Mouse (Mus musculus): ENCODE results near the gene Dgki. TPM values are rescaled to one million over a fixed set of nuclear protein-coding genes. Genes with fewer than 3 reads are reported as not detected.

Gene Dgki
- polyA plus RNA-seq, 1 experiment from 2014 or later = 2.8 TPM

DNA sequence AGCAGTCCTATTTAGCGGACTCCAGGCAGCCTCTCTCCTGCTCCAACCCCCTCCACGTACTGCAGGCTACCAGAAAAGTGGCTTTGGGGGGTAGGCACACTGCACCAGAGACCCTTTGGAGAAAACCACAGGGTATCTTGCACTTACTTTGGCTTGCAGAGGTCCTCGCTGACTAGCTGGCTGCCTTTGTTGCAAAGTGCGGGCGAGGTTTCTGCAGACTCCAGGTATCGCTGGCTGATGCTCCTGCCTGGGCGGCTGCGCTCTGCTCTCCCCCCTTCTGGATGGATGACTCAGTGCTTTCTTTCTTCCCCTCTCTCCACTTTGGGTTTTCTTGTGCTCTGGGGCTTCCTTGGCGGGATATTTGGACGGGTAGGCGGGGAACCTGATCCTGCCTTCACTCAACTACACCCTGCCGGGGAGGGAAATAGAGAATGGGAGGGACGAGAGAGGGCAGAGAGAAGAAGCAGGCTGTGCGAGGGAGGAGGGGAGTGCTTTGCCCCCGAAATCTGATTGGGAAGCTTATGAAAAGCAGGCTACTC is 490.2 kb downstream of the Dgki start, which contains the start of gene Ptn:
TSS of gene Ptn (minus strand) at position 474 of the 539 bp plus-strand sequence.
- peaks cover 8% of the 10 kb centered on the region; the same call in 1 of the 2 replicates for H3K4me1 ChIP-seq (ENCODE audit: control insufficient read depth, insufficient read depth, low read length)
- H3K4me2 ChIP-seq (ENCODE audit: low read depth) = peak within 1 kb of the TSS; percentile 70
- peak; percentile 74 for DNase-seq (ENCODE audit: low spot score)
- H3K9me3 ChIP-seq (ENCODE audit: control insufficient read depth, low read length) = no peaks in the 10 kb centered on the region
- H3K27me3 ChIP-seq (ENCODE audit: control insufficient read depth, insufficient read depth, low read length) = no peaks in the 10 kb centered on the region
- H3K27ac ChIP-seq (ENCODE audit: low read depth, low read length) = peak within 1 kb of the TSS; percentile 77
- peak within 1 kb of the TSS; percentile 67 for H3K9ac ChIP-seq (ENCODE audit: low read length)
- WGBS = 0% methylated on average over 15 of the region's 15 CpGs
- H3K4me3 ChIP-seq (ENCODE audit: low read depth, low read length) = peak within 1 kb of the TSS; percentile 67
- no peaks in the 10 kb centered on the region for H3K36me3 ChIP-seq (ENCODE audit: control insufficient read depth, insufficient read depth, low read length)
- peak; percentile 63 for ATAC-seq (ENCODE audit: insufficient read depth, low FRiP score, low TSS enrichment)

GRCm38 (mm10) chr6:36809311-36809726 is 490.7 kb downstream of the Dgki start:
- peak; percentile 40 for DNase-seq (ENCODE audit: low spot score)
- Histone ChIP-seq H3K9ac (ENCODE audit: low read length) (peak overlapping the region; percentile 67), H3K27ac (ENCODE audit: low read depth, low read length) (peak overlapping the region; percentile 77), H3K36me3 (ENCODE audit: control insufficient read depth, insufficient read depth, low read length) (peaks cover 2% of the 10 kb centered on the region), H3K4me2 (ENCODE audit: low read depth) (peak overlapping the region; percentile 70), H3K9me3 (ENCODE audit: control insufficient read depth, low read length) (no peaks in the 10 kb centered on the region), H3K4me3 (ENCODE audit: low read depth, low read length) (peak overlapping the region; percentile 67), H3K27me3 (ENCODE audit: control insufficient read depth, insufficient read depth, low read length) (no peaks in the 10 kb centered on the region), H3K4me1 (ENCODE audit: control insufficient read depth, insufficient read depth, low read length) (peaks cover 8% of the 10 kb centered on the region; the same call in 1 of the 2 replicates)
- WGBS = 4% methylated on average over 7 of the region's 7 CpGs
- peak; percentile 32 for ATAC-seq (ENCODE audit: insufficient read depth, low FRiP score, low TSS enrichment)

DNA sequence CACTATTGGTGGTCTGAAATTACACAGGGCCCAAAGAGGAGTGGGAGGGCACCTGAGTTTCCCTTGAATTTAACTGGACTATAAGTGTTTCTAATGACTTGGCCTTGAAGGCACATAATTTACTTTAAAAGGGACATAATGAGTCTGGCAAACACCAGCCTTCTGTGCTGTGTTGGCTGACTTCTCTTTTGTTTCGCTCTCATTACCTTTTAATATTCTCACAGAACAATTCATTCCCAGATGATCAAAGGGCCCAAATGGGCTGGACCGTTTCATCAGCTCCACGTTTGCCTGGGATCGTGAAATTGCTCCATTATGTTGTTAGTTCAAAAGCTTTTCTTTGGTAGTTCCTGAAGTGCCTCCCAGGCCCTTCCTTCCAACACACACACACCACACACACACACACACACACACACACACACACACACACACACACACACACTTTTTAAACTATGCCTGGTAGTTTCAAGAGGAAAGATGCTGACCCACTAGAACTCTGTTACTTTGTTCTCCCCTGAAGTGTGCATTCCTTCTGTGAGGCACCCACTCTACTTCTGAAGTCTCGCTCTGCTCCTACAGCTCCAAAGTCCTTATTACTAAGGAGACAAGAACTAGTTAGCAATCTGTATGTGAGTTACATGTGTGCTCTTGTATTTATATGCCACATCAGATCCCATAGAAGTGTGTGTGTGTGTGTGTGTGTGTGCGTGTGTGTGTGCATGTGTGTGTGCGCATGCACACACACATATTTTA is 491.5 kb downstream of the Dgki start:
- Histone ChIP-seq H3K9ac (ENCODE audit: low read length) (peak overlapping the region; percentile 67), H3K9me3 (ENCODE audit: control insufficient read depth, low read length) (no peaks in the 10 kb centered on the region), H3K27ac (ENCODE audit: low read depth, low read length) (no peak overlapping the region), H3K4me1 (ENCODE audit: control insufficient read depth, insufficient read depth, low read length) (peaks cover 8% of the 10 kb centered on the region; the same call in 1 of the 2 replicates), H3K36me3 (ENCODE audit: control insufficient read depth, insufficient read depth, low read length) (peaks cover 2% of the 10 kb centered on the region), H3K27me3 (ENCODE audit: control insufficient read depth, insufficient read depth, low read length) (no peaks in the 10 kb centered on the region), H3K4me2 (ENCODE audit: low read depth) (peak overlapping the region; percentile 70), H3K4me3 (ENCODE audit: low read depth, low read length) (peak overlapping the region; percentile 67)
- DNase-seq (ENCODE audit: low spot score) (peak; percentile 16), ATAC-seq (ENCODE audit: insufficient read depth, low FRiP score, low TSS enrichment) (no peak)
- 21% methylated on average over 7 of the region's 7 CpGs for WGBS

DNA sequence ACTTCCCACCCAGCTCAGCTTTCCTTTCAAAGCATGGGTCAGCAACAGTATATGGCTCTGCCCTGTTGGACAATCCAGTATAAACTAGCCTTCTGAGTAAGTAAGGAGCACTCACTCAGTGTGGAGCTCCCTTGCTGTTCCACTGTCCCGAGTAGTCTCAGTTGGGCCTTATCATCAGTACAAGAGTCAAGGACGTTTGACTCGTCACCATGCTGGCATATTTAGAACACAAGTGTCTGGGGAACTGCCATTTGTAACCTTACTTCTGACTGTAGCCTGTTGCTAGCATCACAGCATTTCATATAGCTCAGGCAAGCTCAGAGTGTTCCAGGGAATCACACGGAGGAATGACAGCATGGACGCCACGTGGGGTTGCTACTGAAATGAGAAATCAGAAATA is 493.1 kb downstream of the Dgki start:
- DNase-seq (ENCODE audit: low spot score) (no peak), ATAC-seq (ENCODE audit: insufficient read depth, low FRiP score, low TSS enrichment) (no peak)
- no peak overlapping the region for H3K27ac ChIP-seq (ENCODE audit: low read depth, low read length)
- H3K27me3 ChIP-seq (ENCODE audit: control insufficient read depth, insufficient read depth, low read length) = no peaks in the 10 kb centered on the region
- H3K9me3 ChIP-seq (ENCODE audit: control insufficient read depth, low read length) = no peaks in the 10 kb centered on the region
- H3K4me3 ChIP-seq (ENCODE audit: low read depth, low read length) = no peak overlapping the region
- 87% methylated on average over 6 of the region's 6 CpGs for WGBS
- peaks cover 2% of the 10 kb centered on the region for H3K36me3 ChIP-seq (ENCODE audit: control insufficient read depth, insufficient read depth, low read length)
- H3K9ac ChIP-seq (ENCODE audit: low read length) = no peak overlapping the region
- H3K4me2 ChIP-seq (ENCODE audit: low read depth) = peak overlapping the region; percentile 10
- peaks cover 8% of the 10 kb centered on the region; the same call in 1 of the 2 replicates for H3K4me1 ChIP-seq (ENCODE audit: control insufficient read depth, insufficient read depth, low read length)

DNA sequence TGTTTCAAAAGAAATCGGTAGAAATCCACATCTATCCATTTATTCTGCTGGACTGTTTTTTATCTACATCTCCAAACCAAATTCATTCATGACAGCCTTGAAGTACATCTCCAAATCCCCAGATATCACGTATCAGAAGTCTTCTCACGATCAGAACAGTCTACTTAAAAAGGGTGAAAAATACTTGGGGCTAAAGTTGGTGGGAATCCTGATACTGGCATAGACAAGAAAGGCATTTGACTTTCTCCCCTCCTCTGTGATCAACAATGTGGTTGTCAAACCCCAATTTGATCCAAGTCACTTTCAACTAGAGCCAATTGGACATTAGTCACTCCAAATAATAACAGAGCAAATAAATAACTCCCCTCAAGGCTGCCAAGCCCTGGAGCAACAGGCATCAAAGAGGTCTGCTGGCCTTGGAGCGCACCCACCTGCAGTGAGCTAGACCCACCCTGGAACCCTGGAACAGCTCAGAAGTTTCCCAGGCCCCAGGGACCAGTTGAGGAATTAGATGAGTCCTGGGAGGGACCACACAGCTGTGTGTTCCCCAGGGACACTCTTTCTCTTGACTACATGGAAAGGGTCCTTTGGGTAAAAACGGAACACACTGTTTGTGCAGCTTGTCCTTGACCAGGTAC is 499.6 kb downstream of the Dgki start:
- no peak for ATAC-seq (ENCODE audit: insufficient read depth, low FRiP score, low TSS enrichment)
- H3K36me3 ChIP-seq (ENCODE audit: control insufficient read depth, insufficient read depth, low read length) = peaks cover 2% of the 10 kb centered on the region
- H3K27me3 ChIP-seq (ENCODE audit: control insufficient read depth, insufficient read depth, low read length) = no peaks in the 10 kb centered on the region
- 80% methylated on average over 5 of the region's 5 CpGs for WGBS
- no peak for DNase-seq (ENCODE audit: low spot score)
- H3K4me2 ChIP-seq (ENCODE audit: low read depth) = no peak overlapping the region
- no peak overlapping the region for H3K9ac ChIP-seq (ENCODE audit: low read length)
- no peaks in the 10 kb centered on the region for H3K9me3 ChIP-seq (ENCODE audit: control insufficient read depth, low read length)
- H3K4me1 ChIP-seq (ENCODE audit: control insufficient read depth, insufficient read depth, low read length) = peaks cover 8% of the 10 kb centered on the region; the same call in 1 of the 2 replicates
- no peak overlapping the region for H3K27ac ChIP-seq (ENCODE audit: low read depth, low read length)
- H3K4me3 ChIP-seq (ENCODE audit: low read depth, low read length) = no peak overlapping the region

GRCm38 (mm10) chr6:36797066-36797655 is 502.8 kb downstream of the Dgki start:
- 25% methylated on average over 3 of the region's 3 CpGs for WGBS
- Histone ChIP-seq H3K9ac (ENCODE audit: low read length) (no peak overlapping the region), H3K36me3 (ENCODE audit: control insufficient read depth, insufficient read depth, low read length) (no peaks in the 10 kb centered on the region), H3K27me3 (ENCODE audit: control insufficient read depth, insufficient read depth, low read length) (no peaks in the 10 kb centered on the region), H3K4me3 (ENCODE audit: low read depth, low read length) (no peak overlapping the region), H3K9me3 (ENCODE audit: control insufficient read depth, low read length) (no peaks in the 10 kb centered on the region), H3K27ac (ENCODE audit: low read depth, low read length) (0 out of 2 replicates have a peak overlapping the region, but pooled peaks have one; percentile 1), H3K4me1 (ENCODE audit: control insufficient read depth, insufficient read depth, low read length) (peaks cover 8% of the 10 kb centered on the region; the same call in 1 of the 2 replicates), H3K4me2 (ENCODE audit: low read depth) (no peak overlapping the region)
- DNase-seq (ENCODE audit: low spot score) = peak; percentile 33
- ATAC-seq (ENCODE audit: insufficient read depth, low FRiP score, low TSS enrichment) = peak; percentile 66

Other genes starting within 250 kb of the Dgki start
- 14.5 and 16.0 TPM in 2 replicates for gene Creb3l2, start 142.0 kb upstream of the Dgki start, polyA plus RNA-seq (2014; fragmentation: Nextera tagmentation; extraction: Ambion mirVana)
- gene Akr1d1, start 230.0 kb upstream of the Dgki start, polyA plus RNA-seq (2014; fragmentation: Nextera tagmentation; extraction: Ambion mirVana) = not detected in 2 replicates

All from neural tube, embryonic 11.5 days (tissue).